Mouse (Mus musculus) cortical plate, adult 2 months (tissue): Measurements from ENCODE around the gene Col23a1. TPM values are rescaled to one million over a fixed set of nuclear protein-coding genes. Genes with fewer than 3 reads are reported as not detected.

Source experiments
- H3K27ac ChIP-seq: fragments of 200-500 bp; 2 replicates; pipeline ENCODE4 v1.5.1; 2012; ENCODE audit warnings: low read length, control low read depth, inconsistent platforms; ENCODE audit not compliant: insufficient read depth
- H3K4me1 ChIP-seq: fragments of 200-500 bp; 2 replicates; pipeline ENCODE4 v1.6.1; 2011; ENCODE audit warnings: low read length; ENCODE audit not compliant: control insufficient read depth, insufficient read depth
- H3K4me3 ChIP-seq: fragments of 200-500 bp; 2 replicates; pipeline ENCODE4 v1.5.1; 2011; ENCODE audit warnings: mild to moderate bottlenecking, low read length, control low read depth; ENCODE audit not compliant: insufficient read depth
- CTCF ChIP-seq: fragments of 200-500 bp; IDR thresholded peaks from 2 replicates; pipeline ENCODE4 v1.5.1; 2011; ENCODE audit warnings: mild to moderate bottlenecking, control low read depth, low read length; ENCODE audit not compliant: insufficient read depth; ENCODE audit errors: extremely low read depth
- POLR2A ChIP-seq: fragments of 200-500 bp; IDR thresholded peaks from 2 replicates; pipeline ENCODE4 v1.6.1; 2011; ENCODE audit warnings: mild to moderate bottlenecking, low read length, control low read depth; ENCODE audit not compliant: insufficient read depth; ENCODE audit errors: extremely low read depth
- polyA plus RNA-seq: library from polyadenylated mRNA; depleted of rRNA; stranded (reverse); fragments of >200 nt; gene quantifications from 2 replicates; pipeline ENCODE4 v1.2.3, GENCODE M21; 2012

Gene Col23a1
- polyA plus RNA-seq, 1 experiment: 7.3 TPM

DNA sequence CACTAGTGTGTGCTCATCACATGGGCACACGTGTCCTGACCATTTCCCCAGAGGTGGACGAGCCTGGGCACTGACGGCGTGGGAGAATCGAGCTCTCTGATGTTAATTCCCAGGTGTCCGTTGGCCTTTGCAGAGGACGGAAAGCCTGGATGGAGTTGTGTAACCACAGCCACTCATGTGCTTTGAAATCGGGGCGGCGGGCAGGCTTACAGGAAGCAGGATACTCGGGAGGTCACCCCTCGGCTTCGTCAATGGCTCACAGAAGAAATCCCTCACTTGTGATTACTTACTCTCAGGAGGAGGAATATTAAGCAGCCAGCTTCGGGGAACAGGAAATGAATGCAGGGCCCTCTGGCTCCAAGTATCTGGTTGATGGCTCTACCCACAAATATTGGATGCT, 133.0 kb downstream of the Col23a1 start:
- Histone ChIP-seq H3K4me3 (no peak overlapping the region), H3K4me1 (no peaks in the 10 kb centered on the region), H3K27ac (no peak overlapping the region)
- no peak for TF ChIP-seq POLR2A
- TF ChIP-seq CTCF: no peak

DNA sequence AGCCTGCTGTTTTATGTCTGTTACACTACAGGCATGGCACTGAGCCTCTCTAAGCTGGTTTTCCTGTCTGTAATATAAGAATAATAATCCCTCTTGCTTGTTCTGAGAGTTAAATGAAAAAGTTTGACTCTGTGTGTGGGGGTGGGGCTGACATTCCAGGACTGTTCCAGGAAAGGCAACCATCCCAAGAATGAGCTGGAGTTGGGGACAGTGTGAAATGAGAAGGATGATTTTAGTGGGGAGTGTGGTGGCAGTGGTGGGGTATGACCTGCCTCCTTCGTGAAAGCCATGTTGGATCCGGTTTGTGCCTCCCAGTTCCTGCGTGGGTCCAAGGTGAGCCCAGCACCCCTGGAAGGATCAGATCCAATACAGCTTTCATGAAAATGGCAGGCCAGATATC, 136.4 kb downstream of the Col23a1 start:
- no peaks in the 10 kb centered on the region for H3K4me1 ChIP-seq
- TF ChIP-seq POLR2A (no peak), CTCF (no peak)
- no peak overlapping the region for H3K27ac ChIP-seq
- H3K4me3 ChIP-seq: no peak overlapping the region

DNA sequence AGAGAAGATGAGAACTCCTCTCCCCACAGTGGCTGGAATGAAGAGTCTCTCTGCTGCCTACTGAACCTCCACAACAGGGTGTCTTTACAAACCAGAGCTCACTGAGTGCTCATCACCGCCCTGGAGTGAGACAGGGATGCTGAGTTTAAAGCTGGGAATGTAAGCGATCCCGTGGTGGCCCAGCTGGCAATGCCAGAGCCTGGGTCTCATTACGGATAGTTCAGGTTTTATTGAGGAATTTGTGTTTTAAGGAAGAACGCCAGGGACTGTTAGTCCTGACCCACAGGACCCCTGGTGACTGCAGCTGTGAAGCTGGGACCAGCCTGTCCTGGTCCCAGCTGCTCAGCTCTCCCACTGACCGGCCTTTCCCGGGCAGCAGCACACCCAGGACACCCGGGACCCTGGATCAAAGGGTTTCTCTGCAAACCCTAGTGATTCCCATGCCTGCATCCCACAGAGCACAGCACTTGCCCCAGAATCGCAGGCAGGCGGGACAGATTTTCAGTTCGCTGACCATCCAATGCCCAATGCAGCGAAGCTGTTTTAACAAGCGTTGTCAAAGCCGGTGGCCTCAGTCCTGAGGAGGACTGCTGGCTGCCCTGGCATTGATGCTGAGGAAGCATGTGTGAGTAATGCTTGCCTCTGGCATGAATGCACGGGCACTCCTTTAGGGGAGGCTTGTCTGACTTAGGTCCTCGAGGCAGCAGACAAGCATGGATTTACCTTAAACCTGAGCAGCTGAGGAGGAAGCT, 139.9 kb downstream of the Col23a1 start:
- Histone ChIP-seq H3K4me3 (no peak overlapping the region), H3K4me1 (0 out of 2 replicates have a peak, but pooled peaks cover 2% of the 10 kb centered on the region), H3K27ac (no peak overlapping the region)
- TF ChIP-seq CTCF (no peak), POLR2A (no peak)

DNA sequence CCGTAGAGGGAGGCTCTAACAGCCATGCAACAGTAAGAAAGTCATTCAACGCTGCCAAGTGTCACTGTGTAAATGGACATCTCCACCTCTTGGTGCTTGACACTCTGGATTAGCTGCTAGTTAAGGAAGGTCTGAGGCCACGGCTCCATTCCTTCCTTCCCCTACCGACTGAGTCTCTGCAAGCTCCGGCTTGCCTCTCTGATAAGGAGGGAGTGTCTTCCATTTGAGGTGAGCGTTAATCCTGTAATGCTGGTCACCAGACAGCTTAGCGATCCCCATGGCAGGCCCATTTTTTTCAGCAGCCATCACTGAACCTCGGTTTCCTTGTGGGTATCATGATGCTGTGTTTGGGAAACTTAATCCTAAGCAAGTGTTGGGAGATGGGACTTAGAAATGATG, 140.5 kb downstream of the Col23a1 start:
- H3K4me3 ChIP-seq: no peak overlapping the region
- H3K4me1 ChIP-seq: 0 out of 2 replicates have a peak, but pooled peaks cover 2% of the 10 kb centered on the region
- no peak for TF ChIP-seq CTCF
- TF ChIP-seq POLR2A: no peak
- no peak overlapping the region for H3K27ac ChIP-seq

DNA sequence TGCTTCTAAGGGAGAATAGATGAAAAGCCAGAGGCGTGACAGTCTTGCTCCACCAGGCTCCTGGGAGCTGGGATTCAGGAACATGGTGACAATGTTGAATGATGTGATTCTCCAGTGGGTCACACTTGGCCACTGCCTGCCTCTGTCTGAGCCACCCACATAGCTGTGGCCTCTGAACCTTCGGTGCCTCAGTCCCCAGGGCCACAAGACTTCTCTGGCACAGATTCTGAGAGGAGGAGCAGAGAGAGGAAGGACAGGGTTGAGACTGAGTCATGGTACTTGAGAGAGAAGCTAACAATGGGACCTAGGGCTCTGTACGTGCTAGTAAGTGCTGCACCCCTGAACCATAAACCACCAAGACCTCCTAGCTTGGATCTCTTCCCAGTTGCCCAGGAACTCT, 141.6 kb downstream of the Col23a1 start:
- no peak overlapping the region for H3K27ac ChIP-seq

DNA sequence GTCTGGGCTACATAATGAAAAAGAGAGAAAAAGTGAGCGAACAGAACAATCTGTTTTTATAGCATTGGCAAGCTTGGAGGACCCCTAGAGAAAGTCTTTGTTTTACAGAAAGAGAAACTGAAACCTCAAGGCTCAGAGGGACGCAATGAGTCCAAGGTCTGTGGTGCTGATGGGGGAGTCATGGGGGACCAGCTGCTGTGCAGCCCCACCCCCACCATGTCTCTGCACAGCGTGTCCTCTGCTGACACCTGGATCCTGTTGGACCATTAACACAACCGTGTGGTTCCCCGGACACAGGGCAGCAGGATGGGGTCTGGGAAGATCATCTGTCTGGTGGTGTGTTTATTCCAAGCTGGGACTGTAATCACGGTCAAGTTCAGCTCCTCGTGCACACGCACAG, 142.2 kb downstream of the Col23a1 start:
- TF ChIP-seq CTCF (no peak), POLR2A (no peak)
- Histone ChIP-seq H3K27ac (no peak overlapping the region), H3K4me1 (0 out of 2 replicates have a peak, but pooled peaks cover 2% of the 10 kb centered on the region), H3K4me3 (no peak overlapping the region)

More for the DNA sequence above, 141.6 kb downstream of the Col23a1 start:
- H3K4me1 ChIP-seq: 0 out of 2 replicates have a peak, but pooled peaks cover 2% of the 10 kb centered on the region
- TF ChIP-seq CTCF (no peak), POLR2A (no peak)
- no peak overlapping the region for H3K4me3 ChIP-seq

DNA sequence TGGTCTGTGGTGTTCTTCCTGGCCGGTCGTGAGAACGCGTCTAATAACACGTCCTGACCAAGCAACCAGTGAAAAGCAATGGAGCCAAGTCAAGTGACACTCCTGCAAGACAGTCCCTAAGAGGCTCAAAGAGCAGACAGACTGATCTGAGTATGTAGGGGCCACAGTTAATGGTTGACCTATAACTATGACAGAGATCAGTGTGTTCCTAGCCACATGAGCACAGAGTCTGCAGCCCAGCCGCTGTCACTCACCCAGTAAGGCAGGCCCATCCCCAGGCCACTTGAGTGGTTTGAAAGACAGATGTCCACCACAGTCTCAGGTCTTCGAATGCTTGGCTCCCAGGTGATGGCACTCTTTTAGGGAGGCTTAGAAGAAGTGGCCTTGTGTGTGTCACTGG, 152.3 kb downstream of the Col23a1 start:
- H3K4me3 ChIP-seq: no peak overlapping the region
- H3K27ac ChIP-seq: no peak overlapping the region
- TF ChIP-seq CTCF (no peak), POLR2A (no peak)
- no peaks in the 10 kb centered on the region for H3K4me1 ChIP-seq

DNA sequence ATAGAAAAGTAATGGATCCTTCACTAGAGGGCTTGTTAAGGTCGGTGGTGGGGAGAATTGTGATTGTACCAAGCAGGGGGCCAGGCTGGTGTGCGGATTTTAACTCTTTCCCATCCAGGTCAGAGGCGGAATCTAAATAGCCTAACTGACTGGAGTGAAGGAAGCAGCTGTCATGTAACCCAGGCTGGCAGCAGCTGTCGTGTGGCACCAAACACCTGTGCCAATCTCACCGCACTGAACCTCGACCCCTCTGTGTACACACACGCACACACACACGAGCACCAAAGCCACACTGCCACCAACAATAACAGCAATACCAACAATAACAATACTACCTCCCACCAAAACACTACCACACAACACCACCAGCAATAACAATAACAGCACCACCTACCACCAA, 152.9 kb downstream of the Col23a1 start:
- no peaks in the 10 kb centered on the region for H3K4me1 ChIP-seq
- H3K27ac ChIP-seq: no peak overlapping the region
- no peak overlapping the region for H3K4me3 ChIP-seq
- TF ChIP-seq CTCF (no peak), POLR2A (no peak)

DNA sequence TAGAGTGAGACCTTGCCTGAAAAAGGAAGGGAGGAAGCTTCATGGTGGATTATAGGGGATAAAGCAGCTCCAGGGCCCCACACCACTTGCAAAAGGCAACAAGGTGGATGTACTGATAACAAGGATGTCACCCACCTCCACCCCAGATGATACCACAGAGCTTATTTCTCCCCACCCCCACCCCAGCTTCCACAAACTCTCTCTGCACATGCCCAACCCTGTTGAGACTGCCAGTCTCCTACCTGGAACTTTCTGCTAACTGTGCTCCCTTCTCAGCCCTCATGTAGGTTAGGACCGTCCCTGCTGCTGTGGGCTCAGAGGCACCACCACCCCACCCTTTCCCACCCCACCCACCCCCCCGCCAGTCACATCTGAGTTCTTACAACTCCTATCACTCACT, 154.1 kb downstream of the Col23a1 start:
- TF ChIP-seq POLR2A (no peak), CTCF (no peak)
- no peaks in the 10 kb centered on the region for H3K4me1 ChIP-seq
- H3K4me3 ChIP-seq: no peak overlapping the region
- H3K27ac ChIP-seq: no peak overlapping the region

DNA sequence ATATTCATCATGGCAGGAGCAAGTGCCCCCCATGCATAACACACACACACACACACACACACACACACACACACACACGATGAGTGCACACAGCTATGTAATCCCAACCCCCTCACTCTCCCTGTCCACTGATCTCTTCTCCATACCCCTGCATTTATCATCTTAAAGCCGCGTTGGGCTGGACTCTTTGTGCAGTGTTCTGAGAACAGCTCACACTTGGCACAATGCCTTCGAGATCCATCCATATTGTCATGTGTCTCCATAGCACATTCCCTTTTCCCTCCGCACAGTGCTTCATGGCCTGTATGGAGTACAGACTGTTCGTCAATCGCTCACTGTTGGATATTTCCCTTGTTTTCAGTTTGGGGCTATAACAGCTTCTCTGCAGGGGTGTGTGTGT, 154.9 kb downstream of the Col23a1 start:
- no peak overlapping the region for H3K27ac ChIP-seq
- H3K4me1 ChIP-seq: no peaks in the 10 kb centered on the region
- H3K4me3 ChIP-seq: no peak overlapping the region
- TF ChIP-seq POLR2A (no peak), CTCF (no peak)
